Mouse (Mus musculus): ENCODE results near the gene Ccdc38. TPM values are rescaled to one million over a fixed set of nuclear protein-coding genes. Genes with fewer than 3 reads are reported as not detected.
"Not testable (repeated sequence)": the region's sequence is repeated elsewhere in the genome, so short reads cannot be mapped to it uniquely, and the experiment has no call there.

Gene Ccdc38
- total RNA-seq, 2 experiments from 2014 or later: not detected

- no peak for TF ChIP-seq CTCF (conservative IDR thresholded peaks at IDR 0.05)
- no peak overlapping the region for H3K27ac ChIP-seq
- no peak overlapping the region for H3K4me3 ChIP-seq
- no peak for DNase-seq (ENCODE audit: low spot score in 2 of 2)
Measured at GRCm38 (mm10) chr10:93525329-93525728, 15.1 kb upstream of the Ccdc38 start.

GRCm38 (mm10) chr10:93538287-93538686, 2.1 kb upstream of the Ccdc38 start:
- H3K27ac ChIP-seq: no peak overlapping the region
- no peak overlapping the region for H3K4me3 ChIP-seq
- no peak for TF ChIP-seq CTCF (conservative IDR thresholded peaks at IDR 0.05)
- no peak for DNase-seq (ENCODE audit: low spot score in 2 of 2)

GRCm38 (mm10) chr10:93538818-93539217, 1.6 kb upstream of the Ccdc38 start:
- Histone ChIP-seq H3K4me3 (no peak overlapping the region), H3K27ac (no peak overlapping the region)
- no peak for TF ChIP-seq CTCF (conservative IDR thresholded peaks at IDR 0.05)
- no peak for DNase-seq (ENCODE audit: low spot score in 2 of 2)

- TF ChIP-seq CTCF (conservative IDR thresholded peaks at IDR 0.05): peak; percentile 77
- Histone ChIP-seq H3K4me3 (peak within 1 kb of the TSS; percentile 49), H3K27ac (no peak within 1 kb of the TSS)
- peak; percentile 39 to 53 for DNase-seq (ENCODE audit: low spot score in 2 of 2)
Measured at GRCm38 (mm10) chr10:93539775-93540430, 529 bp upstream of the Ccdc38 start, which contains the start of gene Amdhd1. Amdhd1 (minus strand) TSS chr10:93540033.

GRCm38 (mm10) chr10:93541585-93541984, 1.2 kb downstream of the Ccdc38 start:
- no peak for TF ChIP-seq CTCF (conservative IDR thresholded peaks at IDR 0.05)
- Histone ChIP-seq H3K4me3 (no peak overlapping the region), H3K27ac (no peak overlapping the region)
- DNase-seq (ENCODE audit: low spot score in 2 of 2): no peak

GRCm38 (mm10) chr10:93542356-93542755, 1.9 kb downstream of the Ccdc38 start:
- no peak for TF ChIP-seq CTCF (conservative IDR thresholded peaks at IDR 0.05)
- no peak for DNase-seq (ENCODE audit: low spot score in 2 of 2)
- no peak overlapping the region for H3K4me3 ChIP-seq
- no peak overlapping the region for H3K27ac ChIP-seq

- Histone ChIP-seq H3K4me3 (no peak overlapping the region), H3K27ac (no peak overlapping the region)
- no peak for TF ChIP-seq CTCF (conservative IDR thresholded peaks at IDR 0.05)
- no peak for DNase-seq (ENCODE audit: low spot score in 2 of 2)
Measured at GRCm38 (mm10) chr10:93543176-93543575, 2.7 kb downstream of the Ccdc38 start.

- DNase-seq (ENCODE audit: low spot score in 2 of 2): no peak
- TF ChIP-seq CTCF (conservative IDR thresholded peaks at IDR 0.05): no peak
- H3K27ac ChIP-seq: no peak overlapping the region
- H3K4me3 ChIP-seq: no peak overlapping the region
Measured at GRCm38 (mm10) chr10:93544172-93544571, 3.7 kb downstream of the Ccdc38 start.

- TF ChIP-seq CTCF (conservative IDR thresholded peaks at IDR 0.05): no peak
Measured at GRCm38 (mm10) chr10:93547741-93548270, 7.4 kb downstream of the Ccdc38 start.

GRCm38 (mm10) chr10:93548991-93549390, 8.6 kb downstream of the Ccdc38 start:
- TF ChIP-seq CTCF (conservative IDR thresholded peaks at IDR 0.05): peak; percentile 97
- Histone ChIP-seq H3K4me3 (no peak overlapping the region), H3K27ac (no peak overlapping the region)
- DNase-seq (ENCODE audit: low spot score in 2 of 2): peak; percentile 49 to 76

More at GRCm38 (mm10) chr10:93547741-93548270, 7.4 kb downstream of the Ccdc38 start:
- H3K4me3 ChIP-seq: no peak overlapping the region
- H3K27ac ChIP-seq: no peak overlapping the region
- DNase-seq (ENCODE audit: low spot score in 2 of 2): no peak

- no peak overlapping the region for H3K4me3 ChIP-seq
- DNase-seq (ENCODE audit: low spot score in 2 of 2): no peak
- H3K27ac ChIP-seq: no peak overlapping the region
- TF ChIP-seq CTCF (conservative IDR thresholded peaks at IDR 0.05): no peak
Measured at GRCm38 (mm10) chr10:93549821-93550220, 9.4 kb downstream of the Ccdc38 start.

GRCm38 (mm10) chr10:93552596-93552995, 12.2 kb downstream of the Ccdc38 start:
- no peak for DNase-seq (ENCODE audit: low spot score in 2 of 2)
- Histone ChIP-seq H3K27ac (no peak overlapping the region), H3K4me3 (no peak overlapping the region)
- no peak for TF ChIP-seq CTCF (conservative IDR thresholded peaks at IDR 0.05)

- H3K27ac ChIP-seq; DNase-seq (ENCODE audit: low spot score in 2 of 2); H3K4me3 ChIP-seq: not testable (repeated sequence)
Measured at GRCm38 (mm10) chr10:93557971-93558370, 17.5 kb downstream of the Ccdc38 start.

- Histone ChIP-seq H3K4me3 (no peak overlapping the region), H3K27ac (no peak overlapping the region)
- TF ChIP-seq CTCF (conservative IDR thresholded peaks at IDR 0.05): no peak
- no peak for DNase-seq (ENCODE audit: low spot score in 2 of 2)
Measured at GRCm38 (mm10) chr10:93559786-93560185, 19.4 kb downstream of the Ccdc38 start.
